Mouse (Mus musculus): ENCODE results near the gene Tmprss3. TPM values are rescaled to one million over a fixed set of nuclear protein-coding genes. Genes with fewer than 3 reads are reported as not detected.

The Tmprss3 gene
- total and polyA plus RNA-seq, 3 experiments, result 0.08 to 0.11 TPM; not detected in 1

DNA sequence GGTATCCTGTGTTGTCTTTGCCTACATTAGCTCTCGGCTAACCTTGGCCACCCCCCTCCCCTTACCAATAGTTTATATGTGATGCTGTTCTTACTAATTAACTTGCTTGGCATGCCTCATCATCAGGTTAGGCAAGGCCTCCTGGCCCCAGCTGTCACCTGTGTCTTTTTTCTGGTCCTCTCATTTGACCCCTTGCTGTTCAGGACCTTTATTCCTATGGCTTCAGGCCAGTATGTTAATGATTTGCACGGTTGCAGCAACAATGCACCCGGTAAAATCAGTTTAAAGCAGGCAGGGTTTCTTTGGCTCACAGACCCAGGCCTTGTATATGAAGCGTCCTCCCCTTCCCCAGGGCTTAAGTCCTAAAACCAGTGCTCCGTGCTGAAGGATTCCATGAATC is 46.3 kb downstream of the Tmprss3 start:
- TF ChIP-seq BHLHE40 (IDR thresholded peaks at IDR 0.05; ENCODE audit: borderline replicate concordance, low read depth, low read length), result no peak
- no peak for TF ChIP-seq E2F4 (IDR thresholded peaks at IDR 0.05; ENCODE audit: borderline replicate concordance, low read depth, low read length)
- no peak for TF ChIP-seq KAT2A (conservative IDR thresholded peaks at IDR 0.05; ENCODE audit: low read depth, low read length)
- no peak for TF ChIP-seq TAL1 (IDR thresholded peaks at IDR 0.05; ENCODE audit: low read length)
- no peak for TF ChIP-seq USF2 (IDR thresholded peaks at IDR 0.05; ENCODE audit: borderline replicate concordance in 1 of 2, insufficient read depth in 1 of 2, low read depth in 1 of 2, low read length in 2 of 2)
- no peak for TF ChIP-seq HCFC1 (IDR thresholded peaks at IDR 0.05; ENCODE audit: low read depth, low read length)
- no peak for TF ChIP-seq GABPA (IDR thresholded peaks at IDR 0.05; ENCODE audit: low read depth, low read length)
- no peak for TF ChIP-seq ZMIZ1 (IDR thresholded peaks at IDR 0.05; ENCODE audit: low read depth, low read length)
- no peak for TF ChIP-seq CHD2 (IDR thresholded peaks at IDR 0.05; ENCODE audit: low read length)
- no peak for TF ChIP-seq SIN3A (IDR thresholded peaks at IDR 0.05; ENCODE audit: low read length)
- TF ChIP-seq POLR2AphosphoS2 (IDR thresholded peaks at IDR 0.05; ENCODE audit: low read length), result no peak
- peaks cover 4 to 7% of the 10 kb centered on the region in 2 experiments; a peak in 3 of 4 replicates for H3K27me3 ChIP-seq (ENCODE audit: control insufficient read depth in 1 of 2, insufficient read depth in 2 of 2, low read length in 2 of 2)
- H3K27ac ChIP-seq (ENCODE audit: control insufficient read depth, low read depth, low read length), result no peak overlapping the region
- H3K4me1 ChIP-seq (ENCODE audit: control insufficient read depth in 1 of 2, insufficient read depth in 2 of 2, low read length in 2 of 2), result peaks cover 0 to 3% of the 10 kb centered on the region in 2 experiments; a peak in 1 of 4 replicates
- no peaks in the 10 kb centered on the region for H3K36me3 ChIP-seq (ENCODE audit: control insufficient read depth in 1 of 2, insufficient read depth in 2 of 2, low read length in 2 of 2)
- H3K9me3 ChIP-seq (replicated peaks; ENCODE audit: insufficient read depth, low read length), result no peaks in the 10 kb centered on the region
- no peak overlapping the region for H3K4me3 ChIP-seq (ENCODE audit: control insufficient read depth in 1 of 2, insufficient read depth in 1 of 2, low read depth in 2 of 2, low read length in 2 of 2)
- no peak for DNase-seq (ENCODE audit: low read depth, low spot score)
- H3K79me2 ChIP-seq (ENCODE audit: control insufficient read depth, insufficient read depth, low read length, poor library complexity), result no peaks in the 10 kb centered on the region
- H3K9ac ChIP-seq (ENCODE audit: control insufficient read depth, low read depth, low read length, poor library complexity, severe bottlenecking), result no peak overlapping the region

DNA sequence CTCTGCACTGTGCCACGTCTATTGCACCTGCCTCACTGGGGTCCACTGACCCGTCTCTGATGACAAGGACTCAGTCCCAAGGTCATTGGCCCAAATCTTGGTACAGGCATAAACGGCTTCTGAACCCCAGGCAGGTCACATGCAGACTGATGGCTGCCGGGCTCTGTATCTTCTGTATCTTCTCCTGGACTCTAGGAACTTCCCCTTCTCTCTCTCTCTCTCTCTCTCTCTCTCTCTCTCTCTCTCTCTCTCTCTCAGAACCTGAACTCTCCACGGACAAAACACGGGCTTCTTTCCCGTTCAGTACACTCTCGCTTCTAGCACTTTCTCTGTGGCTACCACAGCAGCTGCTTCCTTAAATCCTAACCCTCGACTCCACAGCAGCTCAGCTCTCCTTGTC is 52.8 kb downstream of the Tmprss3 start:
- no peak overlapping the region for H3K9ac ChIP-seq (ENCODE audit: control insufficient read depth, low read depth, low read length, poor library complexity, severe bottlenecking)
- TF ChIP-seq JUND (IDR thresholded peaks at IDR 0.05; ENCODE audit: low read depth, low read length), result peak; percentile 91
- TF ChIP-seq NELFE (IDR thresholded peaks at IDR 0.05; ENCODE audit: low read depth, low read length), result no peak
- TF ChIP-seq USF1 (IDR thresholded peaks at IDR 0.05; ENCODE audit: low read depth, low read length), result no peak

More for the DNA sequence above, 52.8 kb downstream of the Tmprss3 start:
- Histone ChIP-seq H3K4me3 (ENCODE audit: control insufficient read depth in 1 of 2, insufficient read depth in 1 of 2, low read depth in 2 of 2, low read length in 2 of 2) (no peak overlapping the region), H3K9me3 (replicated peaks; ENCODE audit: insufficient read depth, low read length) (no peaks in the 10 kb centered on the region), H3K27me3 (ENCODE audit: control insufficient read depth in 1 of 2, insufficient read depth in 2 of 2, low read length in 2 of 2) (peaks cover 2 to 11% of the 10 kb centered on the region in 2 experiments; a peak in 3 of 4 replicates), H3K36me3 (ENCODE audit: control insufficient read depth in 1 of 2, insufficient read depth in 2 of 2, low read length in 2 of 2) (no peaks in the 10 kb centered on the region), H3K79me2 (ENCODE audit: control insufficient read depth, insufficient read depth, low read length, poor library complexity) (no peaks in the 10 kb centered on the region), H3K27ac (ENCODE audit: control insufficient read depth, low read depth, low read length) (no peak overlapping the region), H3K4me1 (ENCODE audit: control insufficient read depth in 1 of 2, insufficient read depth in 2 of 2, low read length in 2 of 2) (no peaks in the 10 kb centered on the region)
- no peak for DNase-seq (ENCODE audit: low read depth, low spot score)
